Mouse (Mus musculus) kidney, adult 8-10 months (tissue): Measurements from ENCODE around the gene Nadk2.
A peak's percentile ranks its signal among the peaks of the same experiment; 100 is the strongest.

Experiments
- DNase-seq, 2 experiments: peaks; one replicate each; pipeline ENCODE4 v3.0.0; 2022

Nadk2 gene

DNA sequence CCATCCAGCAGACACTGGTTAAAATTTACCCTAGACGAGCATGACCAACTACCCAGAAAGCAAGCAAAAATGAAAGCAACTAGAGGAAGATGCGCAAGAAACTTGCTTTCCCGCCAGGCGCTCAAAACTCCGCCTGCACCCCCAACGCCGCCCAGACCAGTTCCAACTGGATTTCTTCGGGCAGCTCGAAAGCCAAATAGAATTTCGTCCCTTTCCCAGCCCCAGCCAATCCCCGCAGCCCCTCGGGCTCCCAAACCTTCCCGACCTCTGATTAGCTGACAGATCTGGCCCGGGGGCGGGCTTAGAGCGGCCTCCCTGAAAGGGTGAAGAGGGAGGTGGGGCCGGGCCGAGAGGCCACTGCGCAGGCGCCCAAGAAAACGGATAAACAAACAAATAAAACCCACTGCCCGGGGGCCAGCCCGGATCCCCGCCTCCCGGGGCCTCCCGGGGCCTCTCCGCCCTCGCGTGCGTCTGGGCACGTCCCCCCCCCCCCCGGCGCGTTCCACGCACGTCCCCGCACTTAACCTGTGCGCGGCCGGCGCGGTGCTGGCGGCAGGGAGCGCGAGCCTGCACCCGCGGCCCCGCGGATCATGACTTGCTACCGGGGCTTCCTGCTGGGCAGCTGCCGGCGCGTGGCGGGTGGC is at the start of gene Nadk2:
TSS of gene Nadk2 (plus strand) at position 349 of the 644 bp plus-strand sequence.
- peak; percentile 99 to 100 for DNase-seq

DNA sequence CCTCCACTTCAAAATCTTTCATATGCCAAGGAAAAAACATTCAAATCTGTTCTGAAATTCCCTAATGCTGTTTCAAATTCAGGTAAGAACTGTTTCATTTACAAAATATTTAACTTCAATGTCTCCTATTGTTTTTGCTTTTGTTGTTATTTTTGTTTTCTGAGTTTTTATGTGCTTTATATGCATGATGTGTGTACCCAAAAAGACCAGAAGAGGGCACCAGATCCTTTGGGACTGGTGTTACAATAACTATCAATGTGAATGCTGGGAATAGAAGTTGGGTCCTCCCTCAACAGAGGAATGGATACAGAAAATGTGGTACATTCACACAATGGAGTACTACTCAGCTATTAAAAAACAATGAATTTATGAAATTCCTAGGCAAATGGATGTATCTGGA is 15.4 kb upstream of the Nadk2 start:
- no peak for DNase-seq

DNA sequence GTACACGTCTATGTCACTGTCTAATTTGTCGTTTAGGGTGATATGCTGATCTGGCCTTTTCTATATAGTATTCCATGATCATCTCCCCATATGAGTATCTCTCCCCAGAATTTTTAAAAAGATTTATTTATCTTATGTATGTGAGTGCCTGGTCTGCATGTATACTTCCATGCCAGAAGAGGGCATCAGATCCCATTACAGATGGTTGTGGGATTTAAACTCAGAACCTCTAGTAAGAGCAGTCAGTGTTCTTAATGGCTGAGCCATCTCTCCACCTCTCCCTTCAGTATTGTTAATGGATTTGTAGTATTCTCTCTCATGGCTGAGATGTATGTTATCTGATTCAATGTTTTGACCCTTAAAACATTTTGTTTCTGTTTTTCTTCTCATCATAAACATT is 11.2 kb upstream of the Nadk2 start:
- no peak for DNase-seq

DNA sequence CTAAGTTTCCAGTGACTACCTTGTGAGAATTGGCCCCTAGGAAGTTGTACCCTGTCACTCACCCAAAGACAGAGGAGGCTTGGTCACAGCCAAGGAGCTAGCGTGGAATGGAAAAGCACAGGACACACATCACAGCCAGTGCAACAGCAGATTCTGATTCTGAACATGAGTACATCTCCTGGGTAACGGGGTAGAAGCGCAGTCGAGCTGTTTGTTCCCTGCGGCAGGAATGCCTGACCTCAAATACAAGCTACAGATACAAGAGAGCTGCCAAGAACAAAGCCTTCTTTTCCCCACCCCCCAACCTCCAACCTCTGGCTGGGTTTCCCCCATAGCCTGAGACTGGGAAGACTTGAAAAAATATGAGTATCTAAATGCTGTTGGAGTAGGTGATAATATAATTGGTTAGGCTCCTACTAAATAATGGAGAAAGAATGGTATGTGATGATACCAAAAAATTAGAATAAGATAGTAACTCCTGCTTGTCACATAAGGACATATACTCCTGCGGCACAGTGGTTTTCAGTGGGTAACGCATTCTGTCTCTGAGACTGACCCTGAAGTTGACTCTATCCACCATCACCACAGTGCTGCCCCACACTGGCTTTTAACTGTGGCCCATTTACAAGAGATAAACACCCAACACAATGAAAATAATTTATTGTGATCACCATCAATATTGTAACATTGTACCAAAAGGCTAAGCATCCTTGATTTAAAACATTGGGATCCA is 9.7 kb upstream of the Nadk2 start:
- no peak for DNase-seq

DNA sequence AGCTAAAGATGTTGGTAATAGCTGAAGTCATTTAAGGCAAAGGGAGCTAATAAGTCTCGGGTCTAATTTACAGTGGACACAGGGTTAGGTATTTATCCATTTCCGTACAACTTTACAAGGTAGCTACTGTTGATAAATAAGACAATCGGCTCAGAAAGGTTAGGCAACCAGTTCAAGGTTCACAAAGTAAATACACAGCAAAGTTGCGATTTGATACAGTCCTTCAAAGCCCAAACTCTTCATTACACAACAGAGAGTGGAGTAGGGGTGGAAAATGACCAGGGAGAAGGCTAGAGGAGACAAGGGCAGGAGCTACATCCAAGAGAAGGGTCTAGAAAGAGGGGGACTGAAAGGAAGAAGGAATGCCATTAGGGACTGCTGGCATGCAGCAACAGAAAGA is 2.2 kb upstream of the Nadk2 start:
- DNase-seq = no peak

GRCm38 (mm10) chr15:9070353-9070752 is 707 bp upstream of the Nadk2 start:
- DNase-seq = no peak

DNA sequence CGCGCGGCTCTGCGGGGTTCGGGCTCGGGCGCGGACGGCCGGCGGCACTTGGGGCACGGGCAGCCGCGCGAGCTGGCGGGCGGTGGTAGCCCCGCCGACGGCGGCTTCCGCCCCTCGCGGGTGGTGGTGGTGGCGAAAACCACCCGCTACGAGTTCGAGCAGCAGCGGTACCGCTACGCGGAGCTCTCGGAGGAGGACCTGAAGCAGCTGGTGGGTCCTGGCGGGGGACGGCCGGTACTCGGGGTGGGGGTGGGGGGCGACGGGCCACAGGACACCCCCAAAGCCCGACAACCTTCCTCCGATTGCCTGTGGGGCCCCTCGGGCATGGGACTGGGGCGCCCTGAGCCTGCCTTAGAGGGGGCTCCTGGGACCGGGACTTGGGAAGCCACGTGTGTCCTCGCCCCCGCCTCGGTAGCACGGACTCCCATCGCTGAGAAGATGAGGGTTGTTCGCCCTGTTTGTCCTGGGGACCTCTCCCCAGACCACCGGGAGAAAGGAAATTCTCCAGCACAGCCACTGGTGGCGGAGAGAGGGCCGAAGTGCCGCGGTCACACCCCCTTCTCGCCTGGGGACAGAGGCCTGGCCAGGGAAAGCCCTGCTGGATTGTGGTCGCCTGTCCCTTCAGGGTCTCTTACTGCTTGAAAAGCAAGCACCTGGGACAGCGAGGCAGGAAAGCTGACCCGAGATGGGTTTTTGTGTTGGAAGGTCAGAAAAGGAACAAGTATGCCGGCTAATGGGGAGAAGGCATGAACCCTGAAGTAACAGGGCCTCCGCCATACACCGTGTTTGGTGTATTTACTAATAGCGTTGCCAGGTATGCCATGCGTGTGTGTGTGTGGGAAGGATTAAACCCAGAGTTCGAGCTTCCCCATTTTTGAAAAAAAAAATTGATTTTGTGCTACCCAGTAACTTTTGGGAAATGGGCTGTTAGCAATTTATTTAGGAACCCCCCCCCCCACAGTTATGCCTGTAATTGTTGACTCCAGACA is 790 bp downstream of the Nadk2 start:
- DNase-seq = peak; percentile 24 to 55

GRCm38 (mm10) chr15:9072630-9073029 is 1.6 kb downstream of the Nadk2 start:
- peak in 1 of 2 experiments; percentile 39 for DNase-seq

GRCm38 (mm10) chr15:9073067-9073608 is 2.1 kb downstream of the Nadk2 start:
- DNase-seq = no peak

- DNase-seq = no peak
Measured at GRCm38 (mm10) chr15:9073684-9074083, 2.6 kb downstream of the Nadk2 start.

DNA sequence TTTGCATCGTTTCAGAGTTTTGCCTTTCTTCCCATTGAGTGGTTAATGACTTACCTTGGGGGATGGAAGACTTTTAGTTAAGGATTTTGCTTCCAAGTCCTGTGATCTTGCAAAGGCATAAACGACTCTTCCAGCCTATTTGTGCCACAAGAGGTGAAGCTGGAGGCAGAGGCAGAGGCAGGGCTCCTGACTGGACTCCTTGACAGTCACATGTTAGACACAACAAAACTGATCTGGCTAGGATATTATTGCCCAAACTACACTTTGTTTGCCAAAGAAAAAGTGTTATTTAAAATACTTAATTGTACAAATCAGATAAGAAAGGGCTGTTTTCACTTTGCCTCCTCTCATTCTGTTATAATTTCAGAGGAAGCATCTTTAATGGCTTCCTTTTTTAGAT is 3.1 kb downstream of the Nadk2 start:
- peak in 1 of 2 experiments; percentile 33 for DNase-seq

DNA sequence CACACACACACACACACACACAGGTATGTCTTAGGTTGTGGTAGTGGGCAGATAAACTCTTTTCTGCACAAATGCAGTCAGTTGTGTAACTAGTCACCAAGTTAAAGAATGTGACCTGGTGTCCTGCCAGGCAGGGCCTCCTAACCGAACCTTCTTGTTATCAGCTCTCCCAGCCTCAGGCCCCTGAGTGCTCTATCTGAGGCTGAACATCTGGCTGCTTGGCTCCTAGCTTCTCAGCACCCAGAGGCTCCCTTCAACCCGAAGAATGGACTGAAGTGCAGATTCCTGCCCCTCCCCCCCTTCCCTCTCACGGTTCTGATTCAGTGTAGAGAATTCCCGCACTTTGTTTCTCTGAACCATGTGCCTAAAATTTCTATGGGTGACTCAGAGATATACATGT is 3.6 kb downstream of the Nadk2 start:
- DNase-seq = peak; percentile 32 to 53

- DNase-seq = no peak
Measured at GRCm38 (mm10) chr15:9075608-9076200, 4.6 kb downstream of the Nadk2 start.

DNA sequence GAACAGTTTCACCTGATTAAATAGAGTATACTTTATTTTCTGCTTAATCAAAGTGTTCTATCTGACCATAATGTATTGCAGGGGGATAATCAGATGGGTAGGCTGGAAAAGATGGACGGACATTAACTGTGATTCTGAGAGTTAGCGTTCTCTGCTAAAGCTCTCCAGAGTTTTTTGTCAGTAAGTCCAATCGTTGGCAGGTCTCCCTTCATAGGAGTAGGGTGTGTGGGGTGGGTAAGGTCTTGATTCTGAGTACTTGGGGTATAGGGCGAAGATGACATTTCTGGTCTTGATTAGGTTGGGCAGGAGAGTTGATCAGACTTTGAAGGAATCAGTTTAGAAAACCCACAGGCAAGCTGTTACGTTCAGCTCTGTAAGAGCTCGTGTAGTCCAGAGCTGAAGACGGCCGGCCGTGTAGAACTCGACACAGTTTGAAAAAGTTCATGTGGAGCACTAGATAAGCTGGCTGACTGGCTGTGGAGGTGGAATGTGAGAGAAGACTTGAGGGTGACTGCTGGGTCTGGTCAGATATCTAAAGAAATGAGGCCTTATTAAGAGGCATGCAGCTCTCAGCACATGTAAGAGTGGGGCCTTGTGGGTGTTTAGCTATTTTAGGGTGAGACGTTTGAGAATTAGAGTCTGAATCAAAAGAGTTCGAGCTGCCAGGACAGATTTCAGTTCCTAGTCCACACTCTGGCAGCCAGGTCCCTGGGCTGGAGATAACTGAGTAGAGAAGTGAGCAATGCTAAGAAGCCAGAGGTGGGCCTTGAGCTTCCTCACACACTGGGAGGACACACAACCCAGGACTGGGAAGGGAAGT is 7.6 kb downstream of the Nadk2 start:
- no peak for DNase-seq

DNA sequence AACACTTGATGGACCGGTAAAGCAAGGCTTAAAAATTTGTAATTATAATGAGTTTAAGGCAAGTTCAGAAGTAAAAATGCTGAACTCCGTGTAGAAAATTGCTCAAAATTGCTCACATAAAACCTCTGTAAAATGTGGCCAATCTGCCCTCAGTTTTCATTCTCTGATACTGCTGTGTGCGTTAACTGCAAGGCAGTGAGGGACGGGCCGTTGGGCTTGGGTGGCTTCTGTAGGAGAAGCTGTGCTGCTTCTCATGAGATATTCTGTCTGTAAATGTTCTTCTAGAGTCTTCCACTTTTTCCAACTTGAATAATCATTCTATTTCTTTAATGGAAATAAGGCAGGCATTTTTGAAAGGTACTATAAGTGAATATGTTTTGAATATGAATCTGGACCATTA is 8.6 kb downstream of the Nadk2 start:
- no peak for DNase-seq

- no peak for DNase-seq
Measured at GRCm38 (mm10) chr15:9080206-9080605, 9.1 kb downstream of the Nadk2 start.

GRCm38 (mm10) chr15:9081294-9081693 is 10.2 kb downstream of the Nadk2 start:
- DNase-seq = no peak

GRCm38 (mm10) chr15:9082753-9083152 is 11.7 kb downstream of the Nadk2 start:
- peak; percentile 43 to 45 for DNase-seq

- no peak for DNase-seq
Measured at GRCm38 (mm10) chr15:9086813-9087212, 15.8 kb downstream of the Nadk2 start.

DNA sequence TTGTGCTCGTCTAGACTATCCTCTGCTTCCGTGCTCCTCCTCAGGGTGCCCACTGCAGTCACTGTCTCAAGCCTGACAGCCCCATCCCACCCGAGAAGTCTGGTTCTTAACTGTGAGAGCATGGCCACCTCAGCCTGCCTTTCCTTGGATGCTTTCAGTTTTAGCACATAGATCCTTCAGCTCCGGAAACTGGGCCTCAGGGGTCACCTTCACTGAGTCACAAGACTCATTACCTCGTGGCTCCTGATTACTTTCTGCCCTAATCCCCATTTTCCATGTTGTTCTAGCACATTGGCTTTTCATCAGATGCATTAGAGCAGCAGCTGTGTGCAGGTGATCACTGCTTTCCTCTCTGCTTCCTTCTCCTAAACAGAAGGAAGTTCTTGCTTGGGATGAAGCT is 16.4 kb downstream of the Nadk2 start:
- no peak for DNase-seq

DNA sequence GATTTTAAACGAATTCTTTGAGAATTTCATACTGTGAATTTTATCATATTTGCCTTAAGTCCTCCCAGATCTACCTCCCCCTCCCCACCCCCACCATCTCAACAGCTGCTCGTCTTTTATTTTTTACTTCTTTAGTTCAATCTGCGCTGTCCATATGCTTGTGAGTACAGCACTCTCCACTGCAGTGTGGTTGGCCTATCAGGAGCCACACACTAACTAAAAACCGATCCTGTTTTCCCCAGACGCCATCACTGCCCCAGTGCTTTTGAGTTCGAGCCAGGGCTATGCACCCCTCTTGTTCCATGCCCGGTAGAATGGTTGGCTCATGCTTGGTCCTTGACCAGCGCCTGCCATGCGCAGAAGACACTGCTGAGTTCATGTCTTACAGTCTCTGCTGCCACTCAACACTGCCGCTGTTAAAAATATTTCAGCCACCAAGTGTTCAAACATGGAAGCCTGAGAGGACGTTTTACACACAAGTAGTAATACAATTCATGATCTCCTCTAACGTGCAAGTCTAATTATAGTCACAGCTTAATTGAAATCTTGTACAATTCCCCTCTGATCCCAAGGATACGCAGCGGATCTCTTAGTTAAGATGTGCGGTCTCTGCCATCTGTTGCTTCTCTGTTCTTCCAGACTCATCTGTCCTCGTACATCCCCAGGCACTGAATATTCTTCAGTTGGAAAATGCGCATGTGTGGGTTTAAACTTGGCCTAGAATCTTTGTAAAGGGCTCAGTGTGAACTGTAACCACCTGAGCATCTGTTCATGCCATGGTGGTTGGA is 17.0 kb downstream of the Nadk2 start:
- no peak for DNase-seq
